Mouse (Mus musculus) kidney, adult 2 months (tissue): Measurements from ENCODE around the gene Serpinb1c. TPM values are rescaled to one million over a fixed set of nuclear protein-coding genes. Genes with fewer than 3 reads are reported as not detected.
A peak's percentile ranks its signal among the peaks of the same experiment; 100 is the strongest.
"Not testable (repeated sequence)": the region's sequence is repeated elsewhere in the genome, so short reads cannot be mapped to it uniquely, and the experiment has no call there.

Experiments
- DNase-seq: peaks from one replicate; pipeline ENCODE4 v3.0.0; 2021
- H3K27ac ChIP-seq: fragments of 200-500 bp; 2 replicates; pipeline ENCODE4 v1.5.1; 2012; ENCODE audit warnings: low read depth, low read length, control low read depth, inconsistent platforms; ENCODE audit not compliant: insufficient read depth
- H3K27me3 ChIP-seq: fragments of 200-500 bp; replicated peaks from 2 replicates; pipeline ENCODE4 v1.6.1; 2012; ENCODE audit warnings: mild to moderate bottlenecking, moderate library complexity, low read length, inconsistent platforms; ENCODE audit not compliant: control insufficient read depth, insufficient read depth
- H3K36me3 ChIP-seq: fragments of 200-500 bp; 2 replicates; pipeline ENCODE4 v1.6.1; 2012; ENCODE audit warnings: mild to moderate bottlenecking, moderate library complexity, low read length, inconsistent platforms; ENCODE audit not compliant: control insufficient read depth, insufficient read depth
- H3K4me1 ChIP-seq: fragments of 200-500 bp; 2 replicates; pipeline ENCODE4 v1.6.1; 2011; ENCODE audit warnings: low read length; ENCODE audit not compliant: control insufficient read depth, insufficient read depth
- H3K4me3 ChIP-seq: fragments of 200-500 bp; 2 replicates; pipeline ENCODE4 v1.5.1; 2011; ENCODE audit warnings: mild to moderate bottlenecking, low read depth, low read length, control low read depth; ENCODE audit not compliant: insufficient read depth
- CTCF ChIP-seq: fragments of 200-500 bp; conservative IDR thresholded peaks from 2 replicates; pipeline ENCODE4 v1.5.1; 2011; ENCODE audit warnings: low read depth, mild to moderate bottlenecking, control low read depth, low read length, moderate library complexity, mixed read lengths; ENCODE audit not compliant: insufficient read depth, insufficient read length
- POLR2A ChIP-seq: fragments of 200-500 bp; IDR thresholded peaks from one replicate; pipeline ENCODE4 v1.6.1; 2011; ENCODE audit warnings: low read depth, low read length, control low read depth
- WGBS: fragments of 180-500 bp; shearing (Covaris S2); methylation state at CpG from one replicate; pipeline ENCODE4 v1.1.7; 2018; 5-methylcytosine and 5-hydroxymethylcytosine counted together
- polyA plus RNA-seq: library from polyadenylated mRNA; depleted of rRNA; stranded (reverse); fragments of >200 nt; gene quantifications from 2 replicates; pipeline ENCODE4 v1.2.3, GENCODE M21; 2012

Serpinb1c gene
- polyA plus RNA-seq, 1 experiment = 0.11 TPM

GRCm38 (mm10) chr13:32924578-32925360 is 26.8 kb upstream of the Serpinb1c start:
- TF ChIP-seq POLR2A = no peak
- TF ChIP-seq CTCF = no peak
- 25% methylated on average over 7 of the region's 7 CpGs for WGBS
- peak overlapping the region; percentile 77 for H3K27ac ChIP-seq
- H3K4me1 ChIP-seq = no peaks in the 10 kb centered on the region; the same call in 1 of the 2 replicates
- DNase-seq = peak; percentile 69
- no peaks in the 10 kb centered on the region for H3K27me3 ChIP-seq
- no peak overlapping the region for H3K4me3 ChIP-seq
- H3K36me3 ChIP-seq = no peaks in the 10 kb centered on the region

DNA sequence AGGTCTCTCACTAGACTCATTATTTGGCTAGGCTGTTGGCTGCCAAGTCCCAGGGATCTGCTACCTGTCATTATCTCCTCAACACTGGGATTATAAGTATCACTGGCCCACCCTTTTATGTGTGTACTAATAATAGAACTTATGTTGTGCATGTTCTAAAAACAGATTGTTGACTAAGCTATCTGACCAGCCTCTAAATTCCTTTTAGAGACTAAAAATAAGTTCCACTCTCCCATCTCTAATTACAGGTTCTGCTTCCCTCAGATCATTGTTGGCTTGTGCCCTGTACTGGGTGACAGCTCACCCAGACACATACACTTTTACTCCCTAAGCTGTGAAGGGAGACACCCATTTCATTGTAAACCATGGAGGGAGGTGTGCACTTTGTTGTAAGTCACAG is 24.6 kb upstream of the Serpinb1c start:
- Histone ChIP-seq H3K27ac (no peak overlapping the region), H3K4me3 (no peak overlapping the region), H3K27me3 (no peaks in the 10 kb centered on the region), H3K36me3 (no peaks in the 10 kb centered on the region), H3K4me1 (no peaks in the 10 kb centered on the region; the same call in 1 of the 2 replicates)
- TF ChIP-seq CTCF = no peak
- TF ChIP-seq POLR2A = no peak
- DNase-seq = no peak

GRCm38 (mm10) chr13:32912770-32913380 is 14.9 kb upstream of the Serpinb1c start:
- TF ChIP-seq CTCF (no peak), POLR2A (no peak)
- no peaks in the 10 kb centered on the region for H3K27me3 ChIP-seq
- peaks cover 7% of the 10 kb centered on the region for H3K4me1 ChIP-seq
- H3K27ac ChIP-seq = no peak overlapping the region
- H3K4me3 ChIP-seq = no peak overlapping the region
- peak; percentile 42 for DNase-seq
- no peaks in the 10 kb centered on the region for H3K36me3 ChIP-seq

GRCm38 (mm10) chr13:32908182-32908581 is 10.2 kb upstream of the Serpinb1c start:
- TF ChIP-seq POLR2A (no peak), CTCF (no peak)
- no peak overlapping the region for H3K4me3 ChIP-seq
- 70% methylated on average over 3 of the region's 3 CpGs for WGBS
- DNase-seq = no peak
- H3K27ac ChIP-seq = no peak overlapping the region
- H3K27me3 ChIP-seq = no peaks in the 10 kb centered on the region
- no peaks in the 10 kb centered on the region for H3K36me3 ChIP-seq
- peaks cover 7% of the 10 kb centered on the region for H3K4me1 ChIP-seq

DNA sequence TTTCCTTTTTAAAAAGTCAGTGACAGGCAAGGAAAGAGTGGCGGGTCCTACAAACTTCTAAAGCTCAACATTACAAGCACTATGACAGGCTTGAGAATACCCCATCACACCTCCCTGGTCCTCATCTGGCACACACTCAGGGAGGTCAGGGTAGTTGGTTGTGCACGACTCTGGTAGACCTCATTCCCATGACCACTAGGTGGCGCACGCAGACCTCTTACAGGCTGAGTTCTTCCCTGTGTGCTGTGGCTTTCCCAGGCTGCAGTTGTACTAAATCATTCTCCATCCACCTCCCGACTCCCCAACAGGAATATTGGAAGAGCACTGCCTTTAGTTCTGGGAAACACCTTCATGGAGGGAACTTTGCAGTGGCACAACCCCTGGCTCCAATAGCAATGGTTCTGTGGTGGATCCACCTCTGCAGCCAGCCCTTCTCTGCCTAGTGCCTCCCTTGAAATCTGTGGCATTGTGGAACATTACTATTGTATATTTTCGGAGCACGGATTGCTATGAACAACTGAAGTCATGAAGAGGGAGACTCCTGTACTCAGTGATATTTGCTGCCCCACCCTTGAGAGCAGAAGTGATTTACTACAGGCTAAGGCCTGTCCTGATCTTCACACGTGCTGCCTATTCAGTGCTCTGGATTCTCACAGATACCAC is 5.3 kb upstream of the Serpinb1c start:
- no peak overlapping the region for H3K4me3 ChIP-seq
- TF ChIP-seq POLR2A (no peak), CTCF (peak; percentile 99)
- no peaks in the 10 kb centered on the region for H3K36me3 ChIP-seq
- 30% methylated on average over 8 of the region's 8 CpGs for WGBS
- no peaks in the 10 kb centered on the region for H3K4me1 ChIP-seq
- no peak overlapping the region for H3K27ac ChIP-seq
- peak; percentile 91 for DNase-seq
- H3K27me3 ChIP-seq = no peaks in the 10 kb centered on the region

- Histone ChIP-seq H3K4me1 (no peaks in the 10 kb centered on the region), H3K36me3 (no peaks in the 10 kb centered on the region), H3K27me3 (no peaks in the 10 kb centered on the region), H3K4me3 (no peak overlapping the region), H3K27ac (no peak overlapping the region)
- TF ChIP-seq POLR2A (no peak), CTCF (peak; percentile 72)
- 19% methylated on average over 4 of the region's 4 CpGs for WGBS
- peak; percentile 70 for DNase-seq
These were observed 4.5 kb upstream of the Serpinb1c start for GRCm38 (mm10) chr13:32902481-32903015.

DNA sequence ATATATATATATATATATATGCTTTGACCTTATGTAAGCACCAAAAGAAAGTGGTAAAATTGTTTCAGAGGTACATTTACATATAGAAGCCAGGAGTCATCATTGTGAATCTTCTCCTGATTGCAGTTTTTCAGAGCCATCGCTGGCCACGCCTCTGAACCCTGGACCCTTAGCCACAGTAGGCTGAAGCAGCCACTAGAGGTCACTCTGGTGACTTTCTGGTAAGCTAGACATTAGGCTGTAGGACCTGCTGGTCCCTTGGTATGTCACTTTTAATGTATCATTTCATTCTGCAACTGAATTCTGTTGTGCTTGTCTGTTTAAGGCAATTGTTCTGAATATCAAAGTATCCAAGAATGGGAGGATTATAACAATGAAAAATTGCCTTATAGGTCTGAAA is 2.6 kb upstream of the Serpinb1c start:
- TF ChIP-seq CTCF (peak; percentile 64), POLR2A (no peak)
- peak; percentile 61 for DNase-seq
- Histone ChIP-seq H3K4me3 (no peak overlapping the region), H3K27me3 (no peaks in the 10 kb centered on the region), H3K36me3 (no peaks in the 10 kb centered on the region), H3K27ac (no peak overlapping the region), H3K4me1 (no peaks in the 10 kb centered on the region)
- WGBS = 11% methylated on average over 2 of the region's 2 CpGs

DNA sequence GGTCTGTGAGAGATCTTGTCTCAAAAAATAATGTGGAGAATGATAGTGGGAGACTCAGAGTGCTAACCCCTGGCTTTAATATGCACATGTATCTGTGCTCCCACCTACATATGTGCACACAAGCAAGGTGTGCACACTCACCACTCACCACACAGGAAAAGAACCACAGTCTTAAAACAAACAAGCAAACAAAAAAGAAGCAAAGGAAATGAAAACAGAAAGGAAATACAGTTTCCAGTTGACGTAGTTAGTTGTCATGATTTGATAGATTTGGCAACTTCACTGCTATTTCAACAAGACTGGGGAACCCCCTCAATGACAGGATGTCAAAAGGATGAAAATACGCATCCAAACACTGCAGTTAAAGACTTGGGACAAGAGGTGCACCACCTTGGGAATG is 1.1 kb upstream of the Serpinb1c start:
- not testable (repeated sequence) for H3K27me3 ChIP-seq, H3K36me3 ChIP-seq, H3K4me3 ChIP-seq, H3K4me1 ChIP-seq, DNase-seq, H3K27ac ChIP-seq
- WGBS = 64% methylated on average over 2 of the region's 2 CpGs
